Mouse (Mus musculus): ENCODE measurements around the gene Sart1. TPM values are rescaled to one million over a fixed set of nuclear protein-coding genes. Genes with fewer than 3 reads are reported as not detected.

The Sart1 gene
- total RNA-seq, 1 experiment = 111 TPM

DNA sequence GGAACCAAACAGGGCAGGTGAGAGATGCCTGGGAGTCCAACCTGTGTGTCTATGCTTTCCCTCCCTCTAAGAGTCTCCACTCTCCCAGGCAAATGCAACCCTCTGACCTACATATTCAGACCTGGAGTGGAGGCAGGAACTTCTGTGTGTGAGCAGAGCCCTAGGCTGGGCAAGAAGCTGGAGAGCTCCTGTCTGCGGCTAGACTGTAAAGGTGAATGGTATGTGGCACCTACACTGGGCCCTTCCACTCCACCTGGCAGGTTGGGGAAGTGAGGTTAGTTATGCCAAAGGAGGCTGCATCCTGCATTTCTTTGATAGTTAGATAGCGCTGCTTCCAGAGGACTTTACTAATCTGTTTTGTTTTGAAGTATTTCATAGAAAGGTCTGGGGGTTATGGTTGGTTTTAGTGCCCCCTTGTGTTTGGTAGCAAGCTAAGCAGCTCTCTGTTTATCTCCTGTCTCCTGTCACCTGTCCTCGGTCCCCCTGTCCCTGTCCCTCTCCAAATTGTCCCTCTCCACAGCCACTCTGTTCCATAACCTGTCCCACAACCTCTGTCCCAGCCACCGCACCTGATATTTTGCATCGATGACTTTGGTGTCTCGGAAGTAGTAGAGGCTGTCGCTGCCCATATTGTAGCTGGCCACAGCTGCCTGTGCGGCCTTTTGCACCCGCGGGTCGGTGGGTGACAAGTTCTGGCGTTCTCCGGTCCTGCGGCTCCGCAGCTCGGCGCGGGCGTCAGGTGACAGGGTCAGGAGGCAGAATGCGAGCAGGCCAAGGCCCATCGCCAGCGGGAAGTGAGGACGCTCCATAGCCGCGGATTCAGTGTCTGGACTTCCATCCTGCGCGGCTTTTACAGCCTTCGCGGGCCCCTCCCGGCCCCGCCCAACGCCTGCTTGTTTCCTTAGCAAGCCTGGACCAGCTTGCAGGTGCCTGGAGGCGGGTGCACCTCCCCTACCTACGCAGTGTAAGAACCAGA is 39.7 kb downstream of the Sart1 start:
- H3K9me3 ChIP-seq (ENCODE audit: control insufficient read depth, insufficient read depth, low read depth, low read length) = no peaks in the 10 kb centered on the region
- H3K4me3 ChIP-seq (ENCODE audit: insufficient read depth in 1 of 2, low read depth in 1 of 2, low read length in 2 of 2, poor library complexity in 1 of 2, severe bottlenecking in 1 of 2) = peak overlapping the region; percentile 55 to 62
- in situ Hi-C loops (cut with MboI; ENCODE audit: low sequenced_read_pairs in 2 of 2, unreplicated experiment in 2 of 2) = no loop called here
- no peak overlapping the region for H3K27ac ChIP-seq (ENCODE audit: insufficient read depth, low read depth, low read length, poor library complexity, severe bottlenecking)
- H3K4me1 ChIP-seq (ENCODE audit: control insufficient read depth in 2 of 2, insufficient read depth in 2 of 2, low read length in 2 of 2, poor library complexity in 1 of 2) = no peaks in the 10 kb centered on the region
- no peak for DNase-seq (ENCODE audit: low read depth, low spot score)
- H3K9ac ChIP-seq (ENCODE audit: insufficient read depth, low read depth, low read length, poor library complexity, severe bottlenecking) = peak overlapping the region; percentile 39; the same call in 1 of the 2 replicates
- no peak for TF ChIP-seq MAFK (IDR thresholded peaks at IDR 0.05; ENCODE audit: insufficient read depth, low read depth, low read length)
- no peak for TF ChIP-seq HCFC1 (IDR thresholded peaks at IDR 0.05; ENCODE audit: borderline replicate concordance, insufficient read depth, low read length)
- no peak for TF ChIP-seq ZNF384 (IDR thresholded peaks at IDR 0.05; ENCODE audit: low read depth, low read length)
- no peaks in the 10 kb centered on the region for H3K36me3 ChIP-seq (ENCODE audit: control insufficient read depth, insufficient read depth, low read length, poor library complexity, severe bottlenecking)

- no peak overlapping the region for H3K27ac ChIP-seq (ENCODE audit: insufficient read depth, low read depth, low read length, poor library complexity, severe bottlenecking)
- in situ Hi-C loops (cut with MboI; ENCODE audit: low sequenced_read_pairs in 2 of 2, unreplicated experiment in 2 of 2) = no loop called here
- no peaks in the 10 kb centered on the region for H3K36me3 ChIP-seq (ENCODE audit: control insufficient read depth, insufficient read depth, low read length, poor library complexity, severe bottlenecking)
- H3K4me3 ChIP-seq (ENCODE audit: insufficient read depth in 1 of 2, low read depth in 1 of 2, low read length in 2 of 2, poor library complexity in 1 of 2, severe bottlenecking in 1 of 2) = no peak overlapping the region
- no peak for DNase-seq (ENCODE audit: low read depth, low spot score)
- TF ChIP-seq CHD2 (IDR thresholded peaks at IDR 0.05; ENCODE audit: low read depth, low read length) (no peak), HCFC1 (IDR thresholded peaks at IDR 0.05; ENCODE audit: borderline replicate concordance, insufficient read depth, low read length) (no peak), MAFK (IDR thresholded peaks at IDR 0.05; ENCODE audit: insufficient read depth, low read depth, low read length) (no peak), ZNF384 (IDR thresholded peaks at IDR 0.05; ENCODE audit: low read depth, low read length) (no peak), ZC3H11A (IDR thresholded peaks at IDR 0.05; ENCODE audit: borderline replicate concordance, low read depth, low read length) (no peak)
- no peaks in the 10 kb centered on the region for H3K4me1 ChIP-seq (ENCODE audit: control insufficient read depth in 2 of 2, insufficient read depth in 2 of 2, low read length in 2 of 2, poor library complexity in 1 of 2)
- no peaks in the 10 kb centered on the region for H3K9me3 ChIP-seq (ENCODE audit: control insufficient read depth, insufficient read depth, low read depth, low read length)
- no peak overlapping the region for H3K9ac ChIP-seq (ENCODE audit: insufficient read depth, low read depth, low read length, poor library complexity, severe bottlenecking)
Measured at GRCm38 (mm10) chr19:5348064-5348463, 40.4 kb downstream of the Sart1 start.

DNA sequence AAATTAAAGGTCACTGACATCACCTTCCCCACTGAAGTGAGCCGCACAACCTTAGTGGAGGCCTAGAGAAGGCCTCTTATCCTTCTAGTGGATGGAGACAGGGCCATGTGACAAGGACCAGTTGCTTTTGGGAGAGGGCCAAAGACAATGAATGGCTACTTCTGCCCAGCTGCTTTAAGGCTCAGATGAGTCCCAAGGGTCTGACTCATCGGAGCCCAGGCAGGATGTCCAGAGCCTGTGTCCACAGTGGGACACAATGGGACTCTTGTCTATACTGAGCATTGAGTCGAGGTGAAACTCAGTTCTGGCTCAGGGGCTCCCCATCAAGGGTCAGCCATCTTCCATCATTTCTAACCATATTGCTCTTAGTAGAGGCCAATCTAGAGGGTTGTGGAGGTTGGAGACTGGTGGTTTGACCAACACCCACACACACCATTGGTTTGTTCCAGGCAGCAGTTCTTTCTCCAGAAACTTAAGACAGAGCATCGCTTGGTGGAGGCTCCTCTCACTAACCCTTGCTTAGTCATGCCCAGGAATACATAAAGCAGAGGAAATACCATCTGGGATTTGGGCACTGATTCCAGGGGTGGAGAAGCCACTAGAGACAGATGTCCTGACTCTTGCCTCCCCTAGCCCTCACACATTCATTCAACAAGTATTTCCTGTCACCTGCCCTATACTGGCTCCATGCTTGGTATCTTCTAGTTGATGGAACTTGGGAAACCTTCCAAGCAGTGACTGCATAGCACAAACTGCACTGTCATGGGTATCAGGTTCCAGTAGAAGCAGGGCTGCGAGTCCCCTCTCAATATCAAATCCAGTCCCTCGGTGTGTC is 43.0 kb downstream of the Sart1 start:
- in situ Hi-C loops (cut with MboI; ENCODE audit: low sequenced_read_pairs in 2 of 2, unreplicated experiment in 2 of 2) = no loop called here
- Histone ChIP-seq H3K4me1 (ENCODE audit: control insufficient read depth in 2 of 2, insufficient read depth in 2 of 2, low read length in 2 of 2, poor library complexity in 1 of 2) (no peaks in the 10 kb centered on the region), H3K9ac (ENCODE audit: insufficient read depth, low read depth, low read length, poor library complexity, severe bottlenecking) (no peak overlapping the region), H3K9me3 (ENCODE audit: control insufficient read depth, insufficient read depth, low read depth, low read length) (no peaks in the 10 kb centered on the region), H3K36me3 (ENCODE audit: control insufficient read depth, insufficient read depth, low read length, poor library complexity, severe bottlenecking) (no peaks in the 10 kb centered on the region), H3K27ac (ENCODE audit: insufficient read depth, low read depth, low read length, poor library complexity, severe bottlenecking) (no peak overlapping the region), H3K4me3 (ENCODE audit: insufficient read depth in 1 of 2, low read depth in 1 of 2, low read length in 2 of 2, poor library complexity in 1 of 2, severe bottlenecking in 1 of 2) (no peak overlapping the region)
- TF ChIP-seq HCFC1 (IDR thresholded peaks at IDR 0.05; ENCODE audit: borderline replicate concordance, insufficient read depth, low read length) = no peak
- no peak for TF ChIP-seq MAFK (IDR thresholded peaks at IDR 0.05; ENCODE audit: insufficient read depth, low read depth, low read length)
- no peak for TF ChIP-seq CHD2 (IDR thresholded peaks at IDR 0.05; ENCODE audit: low read depth, low read length)
- no peak for TF ChIP-seq ZNF384 (IDR thresholded peaks at IDR 0.05; ENCODE audit: low read depth, low read length)
- no peak for TF ChIP-seq ZC3H11A (IDR thresholded peaks at IDR 0.05; ENCODE audit: borderline replicate concordance, low read depth, low read length)
- DNase-seq (ENCODE audit: low read depth, low spot score) = no peak

- Histone ChIP-seq H3K36me3 (ENCODE audit: control insufficient read depth, insufficient read depth, low read length, poor library complexity, severe bottlenecking) (no peaks in the 10 kb centered on the region), H3K4me3 (ENCODE audit: insufficient read depth in 1 of 2, low read depth in 1 of 2, low read length in 2 of 2, poor library complexity in 1 of 2, severe bottlenecking in 1 of 2) (no peak overlapping the region), H3K4me1 (ENCODE audit: control insufficient read depth in 2 of 2, insufficient read depth in 2 of 2, low read length in 2 of 2, poor library complexity in 1 of 2) (no peaks in the 10 kb centered on the region; a peak in 1 of 4 replicates), H3K27ac (ENCODE audit: insufficient read depth, low read depth, low read length, poor library complexity, severe bottlenecking) (no peak overlapping the region), H3K9ac (ENCODE audit: insufficient read depth, low read depth, low read length, poor library complexity, severe bottlenecking) (no peak overlapping the region), H3K9me3 (ENCODE audit: control insufficient read depth, insufficient read depth, low read depth, low read length) (no peaks in the 10 kb centered on the region)
- DNase-seq (ENCODE audit: low read depth, low spot score) = no peak
- in situ Hi-C loops (cut with MboI; ENCODE audit: low sequenced_read_pairs in 2 of 2, unreplicated experiment in 2 of 2) = no loop called here
- no peak for TF ChIP-seq MAFK (IDR thresholded peaks at IDR 0.05; ENCODE audit: insufficient read depth, low read depth, low read length)
- TF ChIP-seq ZNF384 (IDR thresholded peaks at IDR 0.05; ENCODE audit: low read depth, low read length) = no peak
- no peak for TF ChIP-seq HCFC1 (IDR thresholded peaks at IDR 0.05; ENCODE audit: borderline replicate concordance, insufficient read depth, low read length)
- no peak for TF ChIP-seq CHD2 (IDR thresholded peaks at IDR 0.05; ENCODE audit: low read depth, low read length)
- TF ChIP-seq ZC3H11A (IDR thresholded peaks at IDR 0.05; ENCODE audit: borderline replicate concordance, low read depth, low read length) = no peak
Measured at GRCm38 (mm10) chr19:5341360-5341759, 47.1 kb downstream of the Sart1 start.

Data from ES-E14 (cell line).